Mouse (Mus musculus) activated CD4-positive, CD25-positive, alpha-beta regulatory T cell, adult 4 months (primary cell): ENCODE data around the gene Cars. TPM values are rescaled to one million over a fixed set of nuclear protein-coding genes. Genes with fewer than 3 reads are reported as not detected.

Experiments used
- ATAC-seq: one replicate; pipeline ENCODE4 v1.8.0; 2017
- polyA plus RNA-seq, 2 experiments: library from polyadenylated mRNA; unstranded; fragments of 100-300 nt; shearing (Covaris generic); gene quantifications; one replicate each; pipeline ENCODE4 v1.2.1; 2017

Gene Cars
- polyA plus RNA-seq, 2 experiments from 2014 or later = 26.1 to 30.4 TPM

DNA sequence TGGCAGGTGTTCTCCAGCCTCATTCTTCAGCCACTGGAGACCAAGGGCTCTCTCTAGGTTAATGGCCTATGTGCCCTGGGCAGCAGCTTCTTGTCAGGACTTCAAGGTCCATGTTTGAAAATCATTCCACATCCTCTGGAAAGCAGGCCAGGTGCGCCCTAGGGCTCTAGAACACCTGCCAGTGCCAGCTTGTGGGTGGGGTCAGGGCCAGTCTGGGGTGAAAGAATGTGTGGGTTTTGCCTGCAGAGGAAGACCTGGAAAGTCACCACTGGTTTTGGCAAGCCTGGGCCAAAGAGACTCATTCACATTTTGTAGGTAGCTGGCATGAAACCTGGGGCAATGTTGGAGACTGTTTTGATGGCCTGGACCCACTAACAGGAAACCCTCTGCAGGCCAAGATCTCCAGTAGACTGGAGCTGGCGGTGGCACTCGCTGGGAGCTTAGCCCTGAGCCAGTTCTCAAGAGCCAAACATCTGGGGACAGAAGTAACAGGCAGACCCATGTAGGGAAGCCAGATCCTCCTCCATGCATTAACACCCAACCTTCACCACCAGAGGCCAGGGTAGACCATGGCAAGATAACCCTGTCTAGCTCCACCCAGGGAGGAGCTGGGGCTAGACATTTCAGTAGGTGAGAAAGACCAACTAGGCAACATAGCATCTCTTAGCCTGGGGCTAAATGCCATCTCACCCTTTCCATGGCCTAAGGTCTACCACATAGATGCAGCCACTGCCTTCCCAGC lies 89.1 kb downstream of the Cars start:
- ATAC-seq = no peak

DNA sequence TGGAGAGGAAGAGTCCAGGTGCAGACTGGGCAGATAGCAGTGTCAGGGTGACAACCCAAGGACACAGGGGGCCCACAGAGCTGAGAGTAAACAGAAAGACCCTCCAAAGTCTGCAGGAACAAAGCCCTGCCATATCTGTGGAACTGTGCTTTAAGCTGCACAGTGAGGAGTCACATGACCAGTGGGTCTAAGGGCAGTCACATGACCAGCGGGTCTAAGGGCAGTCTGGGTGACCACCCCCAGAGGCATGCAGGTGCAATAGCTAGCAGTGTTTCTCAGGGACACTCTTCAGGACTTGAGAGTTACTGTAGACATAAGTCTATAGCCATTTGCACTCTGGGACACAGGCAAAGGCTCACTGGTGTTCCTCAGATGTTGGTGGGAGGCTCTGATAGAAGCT lies 90.3 kb downstream of the Cars start:
- no peak for ATAC-seq

Other genes starting within 250 kb of the Cars start
- gene Cdkn1c, start 139.0 kb downstream of the Cars start, polyA plus RNA-seq = under 1 TPM; 0.24 to 0.41 TPM
- under 1 TPM in 1 of 2 experiments, not detected in 1; 0.32 TPM for gene Slc22a18, start 126.4 kb downstream of the Cars start, polyA plus RNA-seq
- not detected for gene Phlda2, start 96.9 kb downstream of the Cars start, polyA plus RNA-seq
- gene Nap1l4, start 51.0 kb downstream of the Cars start, polyA plus RNA-seq = 100 to 1,000 TPM; 246 to 261 TPM
- gene Tnfrsf26, start 28.6 kb upstream of the Cars start, polyA plus RNA-seq = 100 to 1,000 TPM in 1 of 2 experiments, 10 to 100 TPM in 1; 96.1 to 107 TPM
- 10 to 100 TPM; 14.7 to 16.2 TPM for gene Tnfrsf22, start 49.6 kb upstream of the Cars start, polyA plus RNA-seq
- gene Tnfrsf23, start 85.8 kb upstream of the Cars start, polyA plus RNA-seq = 1 to 10 TPM; 2.1 to 3.3 TPM
- 10 to 100 TPM; 18.3 to 29.2 TPM for gene Osbpl5, start 156.9 kb upstream of the Cars start, polyA plus RNA-seq
- not detected for gene Mrgprg, start 166.9 kb upstream of the Cars start, polyA plus RNA-seq
- gene Mrgpre, start 184.4 kb upstream of the Cars start, polyA plus RNA-seq = 1 to 10 TPM; 4.8 to 4.9 TPM
- 10 to 100 TPM; 13.7 to 16.0 TPM for gene Nadsyn1, start 222.8 kb upstream of the Cars start, polyA plus RNA-seq
- gene Dhcr7, start 223.1 kb upstream of the Cars start, polyA plus RNA-seq = 10 to 100 TPM; 42.4 to 42.9 TPM